Mouse (Mus musculus) lung, postnatal 4 days (tissue): ENCODE data around the gene Tex12.

Experiments
- DNase-seq, 2 experiments: peaks; one replicate each; pipeline ENCODE4 v3.0.0; 2021

Gene Tex12

GRCm38 (mm10) chr9:50561145-50561917, at the start of gene Tex12:
Gene Tex12, minus strand, starts transcription at chr9:50561325.
- DNase-seq: no peak

DNA sequence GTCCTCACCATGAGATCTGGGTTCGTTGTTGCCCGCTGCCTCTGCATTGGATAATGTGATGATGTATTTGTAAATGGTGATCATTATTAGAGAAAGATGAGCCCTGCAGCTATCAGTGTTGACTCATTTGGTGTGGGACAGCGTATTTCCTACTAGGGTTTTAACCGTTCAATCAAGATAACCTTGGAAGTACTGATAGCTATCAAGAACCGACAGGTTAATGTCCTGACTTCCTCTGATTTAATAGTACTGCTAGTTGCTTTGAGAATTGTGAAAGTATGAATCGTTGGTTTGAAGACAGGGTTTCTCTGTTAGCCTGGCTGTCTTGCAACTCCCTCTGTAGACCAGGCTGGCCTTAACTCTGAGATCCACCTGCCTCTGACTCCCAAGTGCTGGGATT, 43.2 kb upstream of the Tex12 start:
- DNase-seq: no peak

- DNase-seq: no peak
Measured at GRCm38 (mm10) chr9:50603998-50604324, 42.8 kb upstream of the Tex12 start.

GRCm38 (mm10) chr9:50603189-50603997, 42.3 kb upstream of the Tex12 start, which contains the start of the genes Sdhd and Timm8b:
Gene Sdhd, minus strand, starts transcription at chr9:50603812.
Gene Timm8b, plus strand, starts transcription at chr9:50603910.
- DNase-seq: peak; percentile 95 to 96

DNA sequence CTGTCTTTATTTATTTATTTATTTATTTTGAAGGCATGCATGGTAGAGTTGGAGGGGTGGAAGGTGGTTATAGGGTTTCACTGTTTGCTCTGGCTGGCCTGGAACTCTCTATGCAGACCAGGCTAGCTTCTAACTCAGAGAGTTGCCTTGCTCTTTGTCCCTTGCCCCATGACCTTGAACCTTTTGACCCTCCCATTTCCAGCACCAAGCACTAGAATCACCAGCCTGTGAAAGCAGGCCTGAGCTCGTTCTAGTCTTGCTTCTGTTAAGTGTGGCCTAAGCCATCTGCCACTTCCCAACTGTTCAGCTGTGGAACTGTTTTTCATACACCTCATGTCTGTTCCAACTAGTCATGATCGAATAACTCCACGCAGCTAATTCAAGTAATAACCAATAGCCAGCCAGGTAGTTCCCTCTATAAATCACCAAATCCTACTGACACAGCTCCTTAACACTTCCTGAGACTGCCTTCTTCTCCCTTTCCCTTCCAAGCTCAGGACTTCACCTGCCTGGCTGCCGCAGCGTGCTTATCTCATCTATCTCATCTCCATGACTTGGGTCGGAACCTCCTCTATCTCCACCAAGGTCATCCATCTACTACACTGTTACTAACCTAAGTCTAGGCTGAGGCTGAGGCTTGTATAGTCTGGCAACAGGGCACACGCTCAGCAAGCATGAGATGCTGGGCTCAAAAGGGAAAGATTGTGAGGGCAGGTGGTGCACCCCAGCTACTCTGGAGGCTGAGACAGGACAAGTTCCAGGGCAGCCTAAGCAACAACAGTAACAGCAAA, 41.1 kb upstream of the Tex12 start:
- DNase-seq: no peak

- no peak for DNase-seq
Measured at GRCm38 (mm10) chr9:50601536-50601935, 40.4 kb upstream of the Tex12 start.

DNA sequence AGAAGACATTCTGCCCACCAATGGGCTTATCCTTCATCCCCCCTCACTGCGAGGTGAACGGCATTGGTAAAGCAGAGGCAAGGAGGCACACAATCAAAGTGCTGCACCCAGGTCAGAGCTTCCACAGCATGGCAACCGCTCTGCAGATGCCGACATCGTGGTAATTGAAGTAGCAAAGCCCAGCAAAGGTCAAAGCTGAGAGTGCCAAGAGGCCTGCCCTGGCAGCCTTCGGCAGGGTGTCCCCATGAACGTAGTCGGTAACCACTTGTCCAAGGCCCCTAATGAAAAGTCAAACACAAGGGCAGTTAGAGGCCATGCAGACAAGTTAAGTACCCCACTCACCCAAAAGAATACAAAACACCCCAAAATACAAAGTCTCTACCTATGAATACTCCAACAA, 35.8 kb upstream of the Tex12 start:
- DNase-seq: no peak

DNA sequence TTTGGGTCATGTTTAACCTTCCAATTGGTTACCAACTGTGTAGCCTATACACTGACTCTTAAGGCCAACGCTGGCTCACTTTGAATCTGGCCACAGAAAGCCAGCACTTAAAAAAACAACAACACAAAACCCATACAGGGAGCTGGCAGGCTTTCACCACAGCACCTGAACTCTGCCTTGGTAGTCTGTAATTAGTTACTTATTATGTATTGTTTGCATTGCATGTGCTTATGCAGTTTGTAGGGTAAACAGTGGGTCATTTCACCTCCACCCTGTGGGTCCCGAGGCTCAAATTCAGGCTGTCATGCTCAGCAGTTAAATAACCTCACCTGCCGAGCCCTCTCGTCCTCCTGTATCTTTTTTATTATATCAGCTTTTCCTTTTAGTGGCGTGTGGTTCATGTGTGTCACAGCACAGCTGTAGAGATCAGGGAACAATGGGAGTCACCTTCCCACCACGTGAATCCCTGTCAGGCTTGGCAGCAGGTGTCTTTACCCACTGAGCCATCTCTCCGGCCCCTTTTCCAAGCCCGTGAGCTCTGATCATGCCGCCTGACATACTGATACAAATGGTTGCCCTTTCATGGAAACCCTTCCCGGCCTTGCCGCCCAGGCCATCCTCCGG, 33.8 kb upstream of the Tex12 start:
- no peak for DNase-seq

DNA sequence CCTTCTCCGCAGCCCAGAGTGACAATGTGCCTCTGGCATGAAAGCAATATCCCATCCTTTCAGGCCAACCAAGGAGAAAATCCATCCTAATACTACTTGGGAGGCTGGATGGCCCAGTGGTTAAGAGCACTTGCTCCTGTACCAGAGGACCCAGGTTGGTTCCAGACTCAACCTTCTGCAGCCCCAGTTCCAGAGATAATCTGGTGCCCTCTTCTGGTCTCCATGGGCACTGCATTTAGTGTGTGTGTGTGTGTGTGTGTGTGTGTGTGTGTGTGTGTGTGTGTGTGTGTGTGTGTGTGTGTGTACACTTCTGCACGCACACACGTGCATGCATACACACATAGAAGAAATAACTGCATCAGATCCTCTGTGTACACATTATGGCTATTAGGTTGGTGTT, 32.4 kb upstream of the Tex12 start:
- peak in 1 of 2 experiments; percentile 46 for DNase-seq

- DNase-seq: peak; percentile 38 to 52
Measured at GRCm38 (mm10) chr9:50592955-50593354, 31.8 kb upstream of the Tex12 start.

GRCm38 (mm10) chr9:50590856-50591518, 29.9 kb upstream of the Tex12 start:
- peak in 1 of 2 experiments; percentile 27 for DNase-seq

GRCm38 (mm10) chr9:50586955-50587354, 25.8 kb upstream of the Tex12 start:
- DNase-seq: no peak

GRCm38 (mm10) chr9:50585145-50585818, 24.2 kb upstream of the Tex12 start:
- no peak for DNase-seq

DNA sequence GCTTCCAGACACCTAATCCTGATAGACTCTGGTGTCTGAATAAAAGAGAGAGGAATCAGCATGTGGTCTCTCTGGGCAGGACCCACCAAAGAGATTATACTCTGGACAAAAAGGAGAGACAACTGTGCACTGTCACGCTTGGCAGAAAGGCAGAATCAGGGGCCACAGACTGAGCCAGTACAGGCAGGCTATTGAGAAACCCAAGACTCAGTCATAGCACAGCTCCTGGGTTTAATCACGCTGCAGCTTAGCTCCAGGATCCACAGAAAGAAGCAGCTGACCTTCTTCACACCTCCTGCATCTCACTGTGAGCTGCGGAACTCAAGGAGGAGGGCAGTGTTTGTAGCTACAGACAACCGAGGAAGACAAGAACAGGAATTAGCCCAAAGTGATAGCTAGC, 19.2 kb upstream of the Tex12 start:
- DNase-seq: no peak

GRCm38 (mm10) chr9:50569599-50570525, 8.7 kb upstream of the Tex12 start:
- DNase-seq: no peak

DNA sequence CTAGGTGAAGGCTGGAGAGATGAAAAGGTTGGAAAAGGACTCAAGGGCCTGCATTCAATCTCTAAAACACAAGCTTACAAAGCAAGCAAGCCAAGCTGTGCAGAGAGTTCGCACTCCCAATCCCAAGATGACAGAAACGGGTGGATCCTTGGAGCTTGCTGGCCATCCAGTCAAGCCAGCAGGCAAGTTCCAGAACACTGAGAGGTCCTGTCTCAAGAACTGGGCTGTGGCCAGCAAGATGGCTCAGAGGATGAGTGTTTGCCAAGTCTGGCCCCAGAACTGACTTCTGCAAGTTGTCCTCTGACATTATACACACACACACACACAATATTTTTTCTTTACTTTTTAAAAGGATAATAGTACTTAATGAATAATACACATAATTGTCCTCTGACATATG, 6.8 kb upstream of the Tex12 start:
- no peak for DNase-seq

DNA sequence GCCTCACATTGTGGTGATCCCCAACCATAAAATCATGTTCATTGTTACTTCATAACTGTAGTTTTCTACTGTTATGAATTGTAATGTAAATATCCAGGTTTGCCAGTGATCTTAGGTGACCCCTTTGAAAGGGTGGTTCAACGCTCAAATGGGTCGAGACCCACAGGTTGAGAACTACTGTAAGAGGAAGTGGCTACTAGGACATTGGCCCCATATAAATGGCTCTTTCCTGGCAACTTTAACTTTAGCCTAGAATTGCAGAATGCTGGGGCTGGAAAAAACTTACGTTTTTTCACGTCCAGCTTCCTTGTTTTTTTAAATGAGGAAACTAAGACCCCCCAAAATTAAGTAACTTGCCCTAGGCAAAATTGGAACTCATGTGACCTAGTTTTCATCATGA, 6.2 kb upstream of the Tex12 start:
- DNase-seq: no peak

DNA sequence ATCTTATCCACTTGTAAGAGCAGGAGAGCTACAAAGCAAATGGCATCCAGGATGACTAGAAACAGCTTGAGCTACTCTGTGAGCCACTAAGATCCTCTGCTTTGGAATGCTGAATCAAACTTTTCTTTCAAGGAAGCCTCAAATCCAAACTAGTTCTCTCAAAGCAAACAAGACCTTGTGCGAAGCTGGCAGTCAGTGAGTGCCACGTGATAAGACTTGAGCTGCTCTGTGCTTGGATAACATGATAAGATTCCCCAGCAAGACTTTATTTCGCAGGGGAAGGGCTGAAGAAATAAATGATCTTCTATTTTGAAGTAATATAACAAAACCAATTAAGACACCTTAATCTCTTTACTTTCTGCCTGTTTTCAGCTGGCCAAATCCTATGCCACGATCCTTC, 4.8 kb upstream of the Tex12 start:
- no peak for DNase-seq

DNA sequence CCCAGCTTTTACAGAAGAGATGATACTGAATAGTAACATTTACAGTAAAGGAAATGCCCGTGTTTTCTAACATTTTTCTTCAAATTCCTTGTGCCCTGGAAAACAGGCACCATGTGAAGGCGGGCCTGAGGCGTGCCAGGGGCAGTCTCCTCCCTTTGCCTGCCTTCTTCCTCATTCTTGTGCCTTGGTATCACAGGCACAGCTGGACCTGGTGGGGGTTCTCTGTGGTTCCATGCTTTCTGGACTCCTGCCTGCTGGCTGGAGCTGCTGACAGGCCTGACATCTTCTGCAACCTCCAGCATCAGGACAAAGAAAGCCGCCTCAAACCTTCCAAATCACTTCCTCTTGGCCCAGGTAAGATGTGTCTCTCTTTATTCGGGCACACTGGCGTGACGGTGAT, 4.0 kb upstream of the Tex12 start:
- DNase-seq: peak in 1 of 2 experiments; percentile 31

GRCm38 (mm10) chr9:50561918-50562360, 814 bp upstream of the Tex12 start:
- no peak for DNase-seq

DNA sequence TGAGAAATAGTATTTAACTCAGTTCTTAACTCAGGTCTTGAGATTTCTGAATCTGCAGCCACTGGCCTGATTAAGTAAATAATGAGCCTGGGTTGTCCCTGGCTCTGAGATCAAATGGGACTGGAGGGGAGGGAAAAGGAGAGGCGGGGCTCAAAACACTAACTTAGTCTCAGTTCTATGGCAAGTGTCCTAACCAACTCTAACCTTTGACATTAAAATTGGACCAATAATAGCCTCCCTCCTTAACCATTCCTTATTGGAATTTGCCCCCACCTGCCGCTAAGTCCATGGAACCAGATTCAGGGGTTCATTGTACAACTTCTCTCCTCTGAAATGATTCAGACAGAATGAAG, 6.1 kb downstream of the Tex12 start, which contains the start of gene Bco2:
TSS of gene Bco2 (minus strand) at position 88 of the 353 bp plus-strand sequence.
- DNase-seq: no peak
